Mouse (Mus musculus): ENCODE measurements around the gene Cdiptos. TPM values are rescaled to one million over a fixed set of nuclear protein-coding genes. Genes with fewer than 3 reads are reported as not detected.
A peak's percentile ranks its signal among the peaks of the same experiment; 100 is the strongest.

Cdiptos gene
- polyA plus RNA-seq, 1 experiment from 2014 or later: 1.6 TPM

GRCm38 (mm10) chr7:126932652-126933051, 43.2 kb downstream of the Cdiptos start:
- H3K4me1 ChIP-seq (ENCODE audit: control insufficient read depth in 2 of 2, insufficient read depth in 2 of 2, low read length in 2 of 2): peaks cover 3 to 6% of the 10 kb centered on the region in 2 experiments
- H3K36me3 ChIP-seq (ENCODE audit: control insufficient read depth, insufficient read depth, low read length): peaks cover 49% of the 10 kb centered on the region
- no peak overlapping the region for H3K9ac ChIP-seq (ENCODE audit: low read length)
- WGBS: 75% methylated on average over 2 of the region's 2 CpGs
- no peaks in the 10 kb centered on the region for H3K27me3 ChIP-seq (ENCODE audit: control insufficient read depth, insufficient read depth, low read length)
- H3K4me3 ChIP-seq (ENCODE audit: control insufficient read depth in 1 of 2, insufficient read depth in 1 of 2, low read depth in 1 of 2, low read length in 2 of 2): no peak overlapping the region
- no peak overlapping the region for H3K27ac ChIP-seq (replicated peaks in 1 of 2; ENCODE audit: control insufficient read depth in 1 of 2, insufficient read depth in 1 of 2, low read depth in 2 of 2, low read length in 2 of 2)
- ATAC-seq (ENCODE audit: insufficient number of reproducible peaks, insufficient read depth, low FRiP score, low read depth): no peak
- H3K4me2 ChIP-seq (ENCODE audit: low read length): no peak overlapping the region
- no peaks in the 10 kb centered on the region for H3K9me3 ChIP-seq (ENCODE audit: control insufficient read depth, low read length)

- H3K4me3 ChIP-seq (ENCODE audit: control insufficient read depth in 1 of 2, insufficient read depth in 1 of 2, low read depth in 1 of 2, low read length in 2 of 2): peak overlapping the region; percentile 52 to 77
- H3K27me3 ChIP-seq (ENCODE audit: control insufficient read depth, insufficient read depth, low read length): no peaks in the 10 kb centered on the region
- peak overlapping the region; percentile 88 for H3K9ac ChIP-seq (ENCODE audit: low read length)
- no peak; the same call in 1 of the 2 replicates for ATAC-seq (ENCODE audit: insufficient number of reproducible peaks, insufficient read depth, low FRiP score, low read depth)
- no peaks in the 10 kb centered on the region for H3K9me3 ChIP-seq (ENCODE audit: control insufficient read depth, low read length)
- H3K4me2 ChIP-seq (ENCODE audit: low read length): peak overlapping the region; percentile 97
- H3K27ac ChIP-seq (replicated peaks in 1 of 2; ENCODE audit: control insufficient read depth in 1 of 2, insufficient read depth in 1 of 2, low read depth in 2 of 2, low read length in 2 of 2): peak overlapping the region; percentile 3 to 66; a peak in 3 of 4 replicates
- H3K36me3 ChIP-seq (ENCODE audit: control insufficient read depth, insufficient read depth, low read length): peaks cover 32% of the 10 kb centered on the region
- 0% methylated on average over 27 of the region's 27 CpGs for whole genome bisulfite sequencing
- peaks cover 3 to 6% of the 10 kb centered on the region in 2 experiments for H3K4me1 ChIP-seq (ENCODE audit: control insufficient read depth in 2 of 2, insufficient read depth in 2 of 2, low read length in 2 of 2)
These were observed 46.9 kb downstream of the Cdiptos start for GRCm38 (mm10) chr7:126929046-126929445.

- H3K9ac ChIP-seq (ENCODE audit: low read length): peak within 1 kb of the TSS; percentile 88
- peak within 1 kb of the TSS; percentile 52 to 77 for H3K4me3 ChIP-seq (ENCODE audit: control insufficient read depth in 1 of 2, insufficient read depth in 1 of 2, low read depth in 1 of 2, low read length in 2 of 2)
- peak; percentile 93 for ATAC-seq (ENCODE audit: insufficient number of reproducible peaks, insufficient read depth, low FRiP score, low read depth)
- WGBS: 2% methylated on average over 56 of the region's 56 CpGs
- peak within 1 kb of the TSS; percentile 97 for H3K4me2 ChIP-seq (ENCODE audit: low read length)
- H3K27me3 ChIP-seq (ENCODE audit: control insufficient read depth, insufficient read depth, low read length): no peaks in the 10 kb centered on the region
- peaks cover 28% of the 10 kb centered on the region for H3K36me3 ChIP-seq (ENCODE audit: control insufficient read depth, insufficient read depth, low read length)
- peaks cover 3 to 9% of the 10 kb centered on the region in 2 experiments for H3K4me1 ChIP-seq (ENCODE audit: control insufficient read depth in 2 of 2, insufficient read depth in 2 of 2, low read length in 2 of 2)
- peak within 1 kb of the TSS; percentile 17 to 66 for H3K27ac ChIP-seq (replicated peaks in 1 of 2; ENCODE audit: control insufficient read depth in 1 of 2, insufficient read depth in 1 of 2, low read depth in 2 of 2, low read length in 2 of 2)
- no peaks in the 10 kb centered on the region for H3K9me3 ChIP-seq (ENCODE audit: control insufficient read depth, low read length)
These were observed 47.4 kb downstream of the Cdiptos start, which contains the start of gene Kctd13 for GRCm38 (mm10) chr7:126928384-126929037. Gene Kctd13 (plus strand): TSS chr7:126928879.

- no peak for ATAC-seq (ENCODE audit: insufficient number of reproducible peaks, insufficient read depth, low FRiP score, low read depth)
- Histone ChIP-seq H3K4me3 (ENCODE audit: control insufficient read depth in 1 of 2, insufficient read depth in 1 of 2, low read depth in 1 of 2, low read length in 2 of 2) (no peak overlapping the region), H3K4me2 (ENCODE audit: low read length) (no peak overlapping the region), H3K9ac (ENCODE audit: low read length) (no peak overlapping the region), H3K27me3 (ENCODE audit: control insufficient read depth, insufficient read depth, low read length) (no peaks in the 10 kb centered on the region), H3K27ac (replicated peaks in 1 of 2; ENCODE audit: control insufficient read depth in 1 of 2, insufficient read depth in 1 of 2, low read depth in 2 of 2, low read length in 2 of 2) (no peak overlapping the region), H3K9me3 (ENCODE audit: control insufficient read depth, low read length) (no peaks in the 10 kb centered on the region), H3K4me1 (ENCODE audit: control insufficient read depth in 2 of 2, insufficient read depth in 2 of 2, low read length in 2 of 2) (peaks cover 3 to 12% of the 10 kb centered on the region in 2 experiments), H3K36me3 (ENCODE audit: control insufficient read depth, insufficient read depth, low read length) (peaks cover 10% of the 10 kb centered on the region)
- WGBS: 29% methylated on average over 3 of the region's 3 CpGs
These were observed 49.6 kb downstream of the Cdiptos start for GRCm38 (mm10) chr7:126926299-126926698.

GRCm38 (mm10) chr7:126923999-126924398, 51.9 kb downstream of the Cdiptos start:
- 57% methylated on average over 5 of the region's 5 CpGs for WGBS
- Histone ChIP-seq H3K9ac (ENCODE audit: low read length) (no peak overlapping the region), H3K4me2 (ENCODE audit: low read length) (no peak overlapping the region), H3K27ac (replicated peaks in 1 of 2; ENCODE audit: control insufficient read depth in 1 of 2, insufficient read depth in 1 of 2, low read depth in 2 of 2, low read length in 2 of 2) (peak overlapping the region in 1 of 2 experiments; percentile 37; a peak in 1 of 4 replicates), H3K9me3 (ENCODE audit: control insufficient read depth, low read length) (no peaks in the 10 kb centered on the region), H3K36me3 (ENCODE audit: control insufficient read depth, insufficient read depth, low read length) (no peaks in the 10 kb centered on the region), H3K27me3 (ENCODE audit: control insufficient read depth, insufficient read depth, low read length) (no peaks in the 10 kb centered on the region), H3K4me1 (ENCODE audit: control insufficient read depth in 2 of 2, insufficient read depth in 2 of 2, low read length in 2 of 2) (0 out of 4 replicates have a peak, but pooled peaks cover 0 to 6% of the 10 kb centered on the region in 2 experiments), H3K4me3 (ENCODE audit: control insufficient read depth in 1 of 2, insufficient read depth in 1 of 2, low read depth in 1 of 2, low read length in 2 of 2) (no peak overlapping the region)
- ATAC-seq (ENCODE audit: insufficient number of reproducible peaks, insufficient read depth, low FRiP score, low read depth): no peak

- H3K9ac ChIP-seq (ENCODE audit: low read length): no peak within 1 kb of the TSS
- no peak within 1 kb of the TSS for H3K4me2 ChIP-seq (ENCODE audit: low read length)
- H3K27ac ChIP-seq (replicated peaks in 1 of 2; ENCODE audit: control insufficient read depth in 1 of 2, insufficient read depth in 1 of 2, low read depth in 2 of 2, low read length in 2 of 2): peak within 1 kb of the TSS in 1 of 2 experiments; percentile 37; a peak in 1 of 4 replicates
- ATAC-seq (ENCODE audit: insufficient number of reproducible peaks, insufficient read depth, low FRiP score, low read depth): no peak
- no peaks in the 10 kb centered on the region for H3K36me3 ChIP-seq (ENCODE audit: control insufficient read depth, insufficient read depth, low read length)
- 0 out of 4 replicates have a peak, but pooled peaks cover 0 to 6% of the 10 kb centered on the region in 2 experiments for H3K4me1 ChIP-seq (ENCODE audit: control insufficient read depth in 2 of 2, insufficient read depth in 2 of 2, low read length in 2 of 2)
- no peaks in the 10 kb centered on the region for H3K27me3 ChIP-seq (ENCODE audit: control insufficient read depth, insufficient read depth, low read length)
- 54% methylated on average over 5 of the region's 5 CpGs for WGBS
- no peak within 1 kb of the TSS for H3K4me3 ChIP-seq (ENCODE audit: control insufficient read depth in 1 of 2, insufficient read depth in 1 of 2, low read depth in 1 of 2, low read length in 2 of 2)
- H3K9me3 ChIP-seq (ENCODE audit: control insufficient read depth, low read length): no peaks in the 10 kb centered on the region
These were observed 53.3 kb downstream of the Cdiptos start, which contains the start of gene Tmem219 for GRCm38 (mm10) chr7:126922624-126923060. Gene Tmem219 (minus strand): TSS chr7:126922917.

Measured in heart, embryonic 14.5 days (tissue).